Mouse (Mus musculus) embryonic facial prominence, embryonic 14.5 days (tissue): ENCODE data around the gene C130032M10Rik. TPM values are rescaled to one million over a fixed set of nuclear protein-coding genes. Genes with fewer than 3 reads are reported as not detected.
"Not testable (repeated sequence)": the region's sequence is repeated elsewhere in the genome, so short reads cannot be mapped to it uniquely, and the experiment has no call there.

Experiments used
- ATAC-seq: fragments of 200-750 bp; cut with Nextera tagmentation; 2 replicates; pipeline ENCODE4 v1.8.0; 2017; ENCODE audit warnings: low read depth, moderate number of reproducible peaks, moderate TSS enrichment
- DNase-seq: peaks from one replicate; pipeline ENCODE4 v3.0.0-alpha.2; 2015; ENCODE audit warnings: low spot score
- H3K27ac ChIP-seq: fragments of 300-500 bp; sonication (generic); replicated peaks from 2 replicates; pipeline ENCODE4 v1.5.1; 2014; ENCODE audit warnings: low read depth, mild to moderate bottlenecking, low read length, moderate library complexity
- H3K27me3 ChIP-seq: fragments of 300-500 bp; sonication (generic); replicated peaks from 2 replicates; pipeline ENCODE4 v1.6.1; 2014; ENCODE audit warnings: low read length; ENCODE audit not compliant: control insufficient read depth, insufficient read depth
- H3K36me3 ChIP-seq: fragments of 300-500 bp; sonication (generic); 2 replicates; pipeline ENCODE4 v1.6.1; 2014; ENCODE audit warnings: low read length, mixed read lengths; ENCODE audit not compliant: control insufficient read depth, insufficient read depth
- H3K4me1 ChIP-seq: fragments of 300-500 bp; sonication (generic); 2 replicates; pipeline ENCODE4 v1.6.1; 2014; ENCODE audit warnings: antibody characterized with exemption, low read length; ENCODE audit not compliant: control insufficient read depth, insufficient read depth
- H3K4me2 ChIP-seq: fragments of 300-500 bp; sonication (generic); 2 replicates; pipeline ENCODE4 v1.6.1; 2014; ENCODE audit warnings: low read depth, mild to moderate bottlenecking, low read length, moderate library complexity, mixed read lengths
- H3K4me3 ChIP-seq: fragments of 300-500 bp; sonication (generic); 2 replicates; pipeline ENCODE4 v1.5.1; 2014; ENCODE audit warnings: low read depth, mild to moderate bottlenecking, low read length
- H3K9ac ChIP-seq: fragments of 300-500 bp; sonication (generic); 2 replicates; pipeline ENCODE4 v1.6.1; 2014; ENCODE audit warnings: low read depth, mild to moderate bottlenecking, low read length, moderate library complexity, mixed read lengths
- H3K9me3 ChIP-seq: fragments of 300-500 bp; sonication (generic); 2 replicates; pipeline ENCODE4 v1.6.1; 2016; ENCODE audit warnings: low read length; ENCODE audit not compliant: control insufficient read depth
- WGBS: fragments of 180-500 bp; shearing (Covaris S2); extraction: QIAGEN DNeasy Blood & Tissue Kit; methylation state at CpG from one replicate; pipeline ENCODE4 v1.1.7; 2014; 5-methylcytosine and 5-hydroxymethylcytosine counted together
- polyA plus RNA-seq: library from polyadenylated mRNA; unstranded; fragments of >200 nt; fragmentation: Nextera tagmentation; extraction: Ambion mirVana; gene quantifications from 2 replicates; pipeline ENCODE4 v1.2.1, GENCODE M21; 2014

Gene C130032M10Rik
- polyA plus RNA-seq, 1 experiment from 2014 or later, result 1.4 TPM

DNA sequence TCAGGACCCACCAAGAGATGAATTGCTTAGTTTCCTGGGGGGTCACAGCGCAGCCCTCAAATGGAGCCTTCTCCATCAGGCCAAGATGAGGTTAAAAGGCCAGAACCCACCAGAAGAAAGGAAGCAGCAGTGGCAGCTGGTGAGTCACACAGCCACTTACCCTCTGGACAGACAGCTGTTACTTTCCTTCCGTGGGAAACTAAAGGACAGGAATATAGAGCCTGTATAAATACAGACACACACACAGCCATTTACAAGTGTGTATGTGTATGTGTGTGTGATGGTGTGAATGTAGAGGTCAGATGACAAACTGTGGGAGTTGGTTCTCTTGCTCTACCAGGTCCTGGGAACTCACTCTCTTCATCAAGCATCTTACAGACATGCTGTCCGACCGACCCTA, 8.9 kb upstream of the C130032M10Rik start:
- Histone ChIP-seq H3K4me3 (no peak overlapping the region), H3K4me2 (no peak overlapping the region), H3K9me3 (no peaks in the 10 kb centered on the region), H3K36me3 (no peaks in the 10 kb centered on the region), H3K4me1 (no peaks in the 10 kb centered on the region), H3K27me3 (no peaks in the 10 kb centered on the region), H3K9ac (no peak overlapping the region), H3K27ac (no peak overlapping the region)
- ATAC-seq (no peak), DNase-seq (no peak)
- 82% methylated on average over 4 of the region's 4 CpGs for WGBS

DNA sequence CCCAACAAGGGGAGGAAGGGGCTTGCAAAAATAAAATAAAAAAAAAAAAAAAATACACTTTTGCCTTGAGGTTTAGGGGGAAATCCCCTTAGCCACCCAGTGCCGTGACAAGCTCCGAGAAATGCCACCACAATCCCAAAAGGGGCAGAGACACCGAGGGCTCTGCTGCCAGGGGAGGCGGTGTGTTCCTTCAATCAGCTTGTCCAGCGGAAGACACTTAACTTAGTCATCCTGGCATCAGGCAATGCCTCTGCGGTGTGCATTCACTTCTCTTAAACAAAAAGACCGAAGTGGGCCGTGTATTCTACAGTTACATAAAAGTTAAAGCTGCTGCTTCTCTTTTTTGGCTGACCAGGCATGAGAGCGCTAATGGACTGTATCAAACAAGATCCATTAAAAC, 8.1 kb upstream of the C130032M10Rik start:
- Histone ChIP-seq H3K36me3 (peaks cover under 1% of the 10 kb centered on the region; the same call in 1 of the 2 replicates), H3K4me3 (no peak overlapping the region), H3K9me3 (peaks cover 4% of the 10 kb centered on the region), H3K4me1 (no peaks in the 10 kb centered on the region), H3K27me3 (no peaks in the 10 kb centered on the region), H3K4me2 (no peak overlapping the region), H3K9ac (no peak overlapping the region), H3K27ac (no peak overlapping the region)
- ATAC-seq (no peak), DNase-seq (no peak)
- 86% methylated on average over 9 of the region's 9 CpGs for WGBS

DNA sequence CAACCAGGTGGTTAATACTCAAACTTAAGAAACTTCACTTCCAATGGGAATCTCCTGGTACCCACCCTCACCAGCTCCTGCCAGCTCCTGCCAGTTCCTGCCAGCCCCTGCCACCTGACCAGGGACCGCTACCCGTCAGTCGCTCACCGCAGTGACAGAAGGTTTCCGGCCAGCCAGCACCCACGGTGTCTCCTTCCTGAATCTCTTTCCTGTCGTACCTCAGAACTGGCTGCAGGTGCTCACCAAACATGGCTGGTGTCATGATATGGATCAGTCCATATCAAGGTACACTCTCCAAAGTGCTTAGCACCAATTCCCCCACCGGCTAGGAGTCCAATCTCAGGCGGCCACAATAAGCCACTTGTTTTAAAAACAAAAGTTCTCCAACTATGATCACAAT, 5.7 kb upstream of the C130032M10Rik start:
- 91% methylated on average over 9 of the region's 9 CpGs for WGBS

DNA sequence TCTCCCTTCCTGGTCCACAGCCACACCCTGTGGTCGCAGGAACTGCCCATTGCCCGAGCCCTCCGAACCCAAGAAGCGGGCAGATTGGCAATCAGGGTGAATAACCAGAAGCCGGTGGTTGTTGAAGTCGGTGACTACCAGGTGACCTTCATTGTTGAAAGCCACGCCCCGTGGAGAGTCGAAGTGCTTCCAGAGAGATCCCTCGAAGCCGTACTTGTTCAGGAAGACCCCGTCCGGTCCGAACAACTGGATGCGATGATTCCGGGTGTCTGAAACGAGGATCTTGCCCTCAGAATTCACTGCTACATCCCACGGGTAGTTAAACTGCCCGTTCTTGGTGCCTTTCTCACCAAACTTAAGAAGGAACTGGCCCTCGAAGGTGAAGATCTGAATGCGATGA, 2.7 kb upstream of the C130032M10Rik start:
- DNase-seq, result no peak
- Histone ChIP-seq H3K4me1 (no peaks in the 10 kb centered on the region), H3K9ac (no peak overlapping the region), H3K36me3 (peaks cover 17% of the 10 kb centered on the region; the same call in 1 of the 2 replicates), H3K27me3 (no peaks in the 10 kb centered on the region), H3K4me3 (no peak overlapping the region), H3K9me3 (peaks cover 22% of the 10 kb centered on the region), H3K4me2 (no peak overlapping the region), H3K27ac (no peak overlapping the region)
- ATAC-seq, result no peak
- WGBS, result 97% methylated on average over 21 of the region's 21 CpGs

More for the DNA sequence above, 5.7 kb upstream of the C130032M10Rik start:
- H3K27me3 ChIP-seq, result no peaks in the 10 kb centered on the region
- no peak overlapping the region for H3K27ac ChIP-seq
- H3K9me3 ChIP-seq, result peaks cover 22% of the 10 kb centered on the region
- peaks cover 17% of the 10 kb centered on the region; the same call in 1 of the 2 replicates for H3K36me3 ChIP-seq
- no peak for ATAC-seq
- no peak overlapping the region for H3K4me2 ChIP-seq
- no peak for DNase-seq
- no peaks in the 10 kb centered on the region for H3K4me1 ChIP-seq
- no peak overlapping the region for H3K4me3 ChIP-seq
- H3K9ac ChIP-seq, result no peak overlapping the region

DNA sequence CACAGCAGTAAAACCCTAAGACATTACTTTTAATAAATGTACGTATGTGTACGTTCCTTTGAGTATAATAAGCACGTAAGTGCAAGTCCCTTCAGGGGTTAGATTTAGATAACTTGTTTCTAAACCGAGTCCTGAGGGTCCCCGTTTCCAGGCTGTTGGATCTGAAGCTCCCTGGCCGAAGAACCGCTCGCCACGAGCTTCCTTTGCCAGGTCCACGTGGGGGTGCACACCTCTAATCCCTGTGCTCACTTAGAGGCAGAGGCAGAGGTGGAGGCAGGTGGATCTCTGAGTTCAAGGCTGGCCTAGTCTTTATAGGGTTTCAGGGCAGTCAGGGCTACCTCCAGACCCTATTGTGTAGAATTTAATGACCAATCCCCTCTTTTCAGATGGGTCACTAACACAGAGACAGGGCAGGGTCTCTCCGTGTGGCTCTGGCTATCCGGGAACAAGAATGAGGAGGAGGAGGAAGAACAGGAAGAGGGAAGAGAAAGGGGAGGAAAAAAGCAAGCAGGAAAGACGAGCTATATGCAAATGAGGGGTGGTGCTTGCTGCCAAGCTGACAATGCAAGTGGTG, 2.5 kb downstream of the C130032M10Rik start:
- no peak overlapping the region for H3K4me2 ChIP-seq
- H3K4me3 ChIP-seq, result no peak overlapping the region
- H3K9ac ChIP-seq, result no peak overlapping the region
- no peaks in the 10 kb centered on the region for H3K27me3 ChIP-seq
- H3K36me3 ChIP-seq, result peaks cover 10% of the 10 kb centered on the region; the same call in 1 of the 2 replicates
- no peak overlapping the region for H3K27ac ChIP-seq
- no peaks in the 10 kb centered on the region for H3K4me1 ChIP-seq
- 82% methylated on average over 13 of the region's 13 CpGs for WGBS
- peaks cover 12% of the 10 kb centered on the region for H3K9me3 ChIP-seq
- ATAC-seq (no peak), DNase-seq (no peak)

DNA sequence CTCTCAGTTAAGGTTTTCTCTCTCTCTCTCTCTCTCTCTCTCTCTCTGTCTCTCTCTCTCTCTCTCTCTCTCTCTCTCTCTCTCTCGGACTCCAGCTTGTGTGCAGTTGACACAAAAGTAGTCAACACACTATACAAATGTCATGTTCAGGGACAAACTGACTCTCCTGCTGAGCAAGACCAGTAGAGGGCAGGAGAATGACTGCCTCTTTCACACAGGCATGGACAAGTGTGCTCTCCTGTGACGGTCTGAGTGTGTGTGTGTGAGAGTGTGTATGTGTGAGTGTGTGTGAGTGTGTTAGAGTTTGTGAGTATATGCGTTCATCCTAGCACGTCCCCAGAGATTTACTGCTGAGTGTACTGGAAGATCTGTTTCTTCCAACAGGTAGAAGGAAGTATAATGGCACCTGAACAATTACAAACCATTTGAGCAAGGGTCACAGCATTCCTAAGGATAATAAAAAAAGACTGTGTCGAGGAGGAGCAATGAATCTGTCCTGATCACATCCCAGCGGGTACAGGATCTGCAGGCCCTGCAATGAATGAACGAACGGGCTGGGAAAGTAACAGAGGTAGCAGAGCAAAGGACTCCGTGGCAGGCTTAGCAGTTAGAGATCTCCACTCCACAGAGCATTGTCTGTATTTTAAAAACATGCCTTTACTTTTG, 3.4 kb downstream of the C130032M10Rik start:
- Histone ChIP-seq H3K9me3 (peaks cover 2% of the 10 kb centered on the region; the same call in 1 of the 2 replicates), H3K27me3 (no peaks in the 10 kb centered on the region), H3K36me3 (0 out of 2 replicates have a peak, but pooled peaks cover 1% of the 10 kb centered on the region), H3K9ac (no peak overlapping the region), H3K4me2 (no peak overlapping the region), H3K4me3 (no peak overlapping the region), H3K27ac (no peak overlapping the region), H3K4me1 (no peaks in the 10 kb centered on the region)
- WGBS, result 73% methylated on average over 9 of the region's 9 CpGs
- ATAC-seq, result no peak
- no peak for DNase-seq

DNA sequence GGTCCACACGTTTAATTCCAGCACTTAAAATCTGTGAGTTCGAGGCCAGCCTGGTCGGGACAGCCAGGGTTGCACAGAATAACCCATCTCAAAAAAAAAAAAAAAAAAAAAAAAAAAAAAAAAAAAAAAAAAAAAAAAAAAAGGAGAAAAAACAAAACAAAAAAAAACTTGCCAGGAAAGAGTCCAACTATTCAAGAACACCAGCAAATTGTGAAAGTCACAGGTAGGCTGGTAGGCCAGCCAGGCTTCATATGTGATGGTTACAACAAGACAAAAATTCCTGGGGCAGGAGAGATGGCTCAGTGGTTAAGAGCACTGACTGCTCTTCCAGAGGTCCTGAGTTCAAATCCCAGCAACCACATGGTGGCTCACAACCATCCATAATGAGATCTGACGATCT, 5.0 kb downstream of the C130032M10Rik start:
- H3K9ac ChIP-seq, H3K27ac ChIP-seq, DNase-seq, H3K36me3 ChIP-seq, H3K4me1 ChIP-seq, H3K4me3 ChIP-seq, H3K4me2 ChIP-seq, ATAC-seq, H3K27me3 ChIP-seq, H3K9me3 ChIP-seq: not testable (repeated sequence)
- WGBS, result 67% methylated on average over 4 of the region's 4 CpGs

DNA sequence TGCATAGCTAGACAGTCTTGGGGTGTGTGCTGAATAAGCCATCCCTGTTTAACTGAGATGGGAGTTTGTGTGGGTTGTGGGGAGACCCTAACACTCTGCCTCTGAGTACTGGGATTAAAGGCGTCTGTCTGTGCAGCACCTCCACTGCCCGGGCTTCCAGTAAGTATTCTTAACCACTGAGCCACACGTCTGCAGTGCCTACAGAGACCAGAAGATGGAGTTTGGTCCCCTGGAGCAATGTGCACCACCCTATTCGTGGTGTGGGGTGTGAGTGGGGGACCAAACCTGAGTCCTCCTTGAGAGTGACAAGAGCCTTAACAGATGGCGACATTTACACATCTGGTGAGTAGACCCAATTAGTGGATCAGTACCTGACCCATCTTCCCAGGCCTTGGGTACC, 6.5 kb downstream of the C130032M10Rik start:
- no peak for DNase-seq
- WGBS, result 51% methylated on average over 5 of the region's 5 CpGs

DNA sequence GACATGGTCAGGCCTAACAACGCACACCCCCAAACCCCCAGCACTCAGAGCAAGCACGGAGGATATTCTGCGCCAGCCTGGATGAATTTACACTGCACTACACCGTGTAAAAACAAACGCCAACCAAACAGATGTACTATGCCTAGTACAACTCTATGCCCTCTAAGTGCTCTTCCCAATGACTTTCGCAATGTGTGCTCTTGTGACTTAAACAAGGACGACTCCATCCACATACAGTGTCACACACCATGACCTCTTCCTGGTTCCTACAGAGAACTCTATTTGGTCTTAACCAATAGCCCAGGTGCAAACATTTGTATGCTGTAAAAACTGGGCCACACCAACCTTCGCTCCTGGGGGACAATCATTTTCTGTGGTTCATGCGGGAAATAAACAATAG, 7.0 kb downstream of the C130032M10Rik start:
- Histone ChIP-seq H3K4me2 (no peak overlapping the region), H3K27ac (no peak overlapping the region), H3K9me3 (no peaks in the 10 kb centered on the region), H3K4me1 (peaks cover 4% of the 10 kb centered on the region; the same call in 1 of the 2 replicates), H3K27me3 (no peaks in the 10 kb centered on the region), H3K36me3 (no peaks in the 10 kb centered on the region), H3K9ac (no peak overlapping the region), H3K4me3 (no peak overlapping the region)
- DNase-seq (no peak), ATAC-seq (no peak)
- 88% methylated on average over 9 of the region's 9 CpGs for WGBS

More for the DNA sequence above, 6.5 kb downstream of the C130032M10Rik start:
- Histone ChIP-seq H3K36me3 (no peaks in the 10 kb centered on the region), H3K4me2 (no peak overlapping the region), H3K4me3 (no peak overlapping the region), H3K27ac (no peak overlapping the region), H3K4me1 (peaks cover 1% of the 10 kb centered on the region; the same call in 1 of the 2 replicates), H3K9me3 (no peaks in the 10 kb centered on the region), H3K27me3 (no peaks in the 10 kb centered on the region), H3K9ac (no peak overlapping the region)
- ATAC-seq, result no peak
